Mouse (Mus musculus): Measurements from ENCODE around the gene Sh3bp1.

Sh3bp1 gene

GRCm38 (mm10) chr15:78877810-78878390 lies 21.7 kb upstream of the Sh3bp1 start:
- no peak for DNase-seq (ENCODE audit: low spot score)

GRCm38 (mm10) chr15:78878792-78879516 lies 20.6 kb upstream of the Sh3bp1 start:
- DNase-seq (ENCODE audit: low spot score) = peak; percentile 39

GRCm38 (mm10) chr15:78880432-78880831 lies 19.1 kb upstream of the Sh3bp1 start:
- no peak for DNase-seq (ENCODE audit: low spot score)

- no peak for DNase-seq (ENCODE audit: low spot score)
Observed at GRCm38 (mm10) chr15:78881828-78882227, 17.7 kb upstream of the Sh3bp1 start.

GRCm38 (mm10) chr15:78889401-78889853 lies 10.1 kb upstream of the Sh3bp1 start:
- no peak for DNase-seq (ENCODE audit: low spot score)

- no peak for DNase-seq (ENCODE audit: low spot score)
Observed at GRCm38 (mm10) chr15:78892440-78892839, 7.1 kb upstream of the Sh3bp1 start.

- DNase-seq (ENCODE audit: low spot score) = no peak
Observed at GRCm38 (mm10) chr15:78894726-78895125, 4.8 kb upstream of the Sh3bp1 start.

- DNase-seq (ENCODE audit: low spot score) = no peak
Observed at GRCm38 (mm10) chr15:78895741-78896140, 3.8 kb upstream of the Sh3bp1 start.

- DNase-seq (ENCODE audit: low spot score) = no peak
Observed at GRCm38 (mm10) chr15:78896149-78896548, 3.4 kb upstream of the Sh3bp1 start.

GRCm38 (mm10) chr15:78897488-78897887 lies 2.1 kb upstream of the Sh3bp1 start:
- no peak for DNase-seq (ENCODE audit: low spot score)

GRCm38 (mm10) chr15:78898507-78899001 lies 1.0 kb upstream of the Sh3bp1 start:
- DNase-seq (ENCODE audit: low spot score) = no peak

GRCm38 (mm10) chr15:78899409-78899739 lies 194 bp upstream of the Sh3bp1 start, which contains the start of gene Gm49510:
Gene Gm49510, plus strand, starts transcription at chr15:78899667.
- DNase-seq (ENCODE audit: low spot score) = no peak

GRCm38 (mm10) chr15:78900585-78901421 lies 1.2 kb downstream of the Sh3bp1 start:
- DNase-seq (ENCODE audit: low spot score) = peak; percentile 48

- DNase-seq (ENCODE audit: low spot score) = no peak
Observed at GRCm38 (mm10) chr15:78901422-78901789, 1.8 kb downstream of the Sh3bp1 start.

- DNase-seq (ENCODE audit: low spot score) = peak; percentile 86
Observed at GRCm38 (mm10) chr15:78903243-78903642, 3.7 kb downstream of the Sh3bp1 start.

- DNase-seq (ENCODE audit: low spot score) = no peak
Observed at GRCm38 (mm10) chr15:78908399-78908798, 8.8 kb downstream of the Sh3bp1 start.

GRCm38 (mm10) chr15:78908982-78909381 lies 9.4 kb downstream of the Sh3bp1 start:
- DNase-seq (ENCODE audit: low spot score) = no peak

GRCm38 (mm10) chr15:78912040-78912439 lies 12.5 kb downstream of the Sh3bp1 start:
- peak; percentile 57 for DNase-seq (ENCODE audit: low spot score)

GRCm38 (mm10) chr15:78913632-78914090 lies 14.1 kb downstream of the Sh3bp1 start, which contains the start of gene Pdxp:
Gene Pdxp, plus strand, starts transcription at chr15:78913919.
- DNase-seq (ENCODE audit: low spot score) = peak; percentile 95

GRCm38 (mm10) chr15:78914091-78914822 lies 14.7 kb downstream of the Sh3bp1 start:
- no peak for DNase-seq (ENCODE audit: low spot score)

GRCm38 (mm10) chr15:78914823-78915659 lies 15.5 kb downstream of the Sh3bp1 start:
- DNase-seq (ENCODE audit: low spot score) = no peak
